In genomic region chr8:119356631-119357030, GRCm38 (mm10) we compare ENCODE assay signal across 8 mouse cellular contexts. TPM values are rescaled to one million over a fixed set of nuclear protein-coding genes. Genes with fewer than 3 reads are reported as not detected.
DNase-seq lines count a peak whose midpoint lies in the region; ATAC-seq and TF ChIP-seq lines count a peak whose summit lies in the region.
"Not testable (repeated sequence)": the region's sequence is repeated elsewhere in the genome, so short reads cannot be mapped to it uniquely, and the experiment has no call there.

No protein-coding gene starts in this region.

- peak; percentile 33; the same call in 1 of the 2 replicates for TF ChIP-seq CTCF in bone marrow macrophage, adult 2 months (IDR thresholded peaks at IDR 0.05; ENCODE audit: low read depth, low read length)
- peak; percentile 25; the same call in 1 of the 2 replicates for TF ChIP-seq CTCF in embryonic fibroblast, embryonic 13.5 days (IDR thresholded peaks at IDR 0.05; ENCODE audit: borderline replicate concordance, insufficient read depth, low read length)
- TF ChIP-seq CTCF in hindbrain, postnatal 0 days (IDR thresholded peaks at IDR 0.05; ENCODE audit: low read depth): peak; percentile 63

- not testable (repeated sequence) for H3K4me3 ChIP-seq in ES-E14 (ENCODE audit: insufficient read depth in 1 of 2, low read depth in 1 of 2, low read length in 2 of 2, poor library complexity in 1 of 2, severe bottlenecking in 1 of 2); bone marrow macrophage, adult 2 months (ENCODE audit: insufficient read depth, low read length); embryonic fibroblast, embryonic 13.5 days (ENCODE audit: insufficient read depth, low read length); hindbrain, postnatal 0 days (ENCODE audit: low read length)

- not testable (repeated sequence) for H3K27ac ChIP-seq in ES-E14 (ENCODE audit: insufficient read depth, low read depth, low read length, poor library complexity, severe bottlenecking); bone marrow macrophage, adult 2 months (ENCODE audit: insufficient read depth, low read depth, low read length); embryonic fibroblast, embryonic 13.5 days (ENCODE audit: insufficient read depth, low read length); hindbrain, postnatal 0 days

- H3K4me2 ChIP-seq in hindbrain, postnatal 0 days (ENCODE audit: low read depth, low read length): not testable (repeated sequence)

- peak; percentile 73 for DNase-seq in 416B (ENCODE audit: low read depth)
- peak; percentile 45 for DNase-seq in ES-E14 (ENCODE audit: low read depth, low spot score)
- not testable (repeated sequence) for DNase-seq in hindbrain, postnatal 0 days (ENCODE audit: low spot score)
- peak; percentile 38 for DNase-seq in liver
- peak; percentile 29 for DNase-seq in mesoderm, embryonic 11.5 days (ENCODE audit: low read depth, low spot score)
- peak; percentile 26 for DNase-seq in thymus, postnatal 0 days (ENCODE audit: low spot score)

- not testable (repeated sequence) for TF ChIP-seq POLR2A in bone marrow macrophage, adult 2 months (IDR thresholded peaks at IDR 0.05; ENCODE audit: borderline replicate concordance, low read depth, low read length); embryonic fibroblast, embryonic 13.5 days (IDR thresholded peaks at IDR 0.05; ENCODE audit: low read depth, low read length)

- H3K27me3 ChIP-seq in hindbrain, postnatal 0 days (ENCODE audit: insufficient read depth, low read length): not testable (repeated sequence)

- in situ Hi-C loops in ES-E14 (cut with MboI; ENCODE audit: low sequenced_read_pairs in 2 of 2, unreplicated experiment in 2 of 2): not testable (repeated sequence)

- WGBS in hindbrain, postnatal 0 days: 60% methylated on average over 5 of the region's 5 CpGs

- H3K9ac ChIP-seq in ES-E14 (ENCODE audit: insufficient read depth, low read depth, low read length, poor library complexity, severe bottlenecking); hindbrain, postnatal 0 days (replicated peaks; ENCODE audit: low read length): not testable (repeated sequence)

- ATAC-seq in hindbrain, postnatal 0 days: not testable (repeated sequence)

- not testable (repeated sequence) for H3K4me1 ChIP-seq in ES-E14 (ENCODE audit: control insufficient read depth in 2 of 2, insufficient read depth in 2 of 2, low read length in 2 of 2, poor library complexity in 1 of 2); embryonic fibroblast, embryonic 13.5 days (ENCODE audit: control insufficient read depth, insufficient read depth, low read length); hindbrain, postnatal 0 days (ENCODE audit: insufficient read depth, low read length)
- H3K4me1 ChIP-seq in bone marrow macrophage, adult 2 months (ENCODE audit: control insufficient read depth, insufficient read depth, low read length): peaks cover 20% of the 10 kb centered on the region

- H3K36me3 ChIP-seq in ES-E14 (ENCODE audit: control insufficient read depth, insufficient read depth, low read length, poor library complexity, severe bottlenecking); hindbrain, postnatal 0 days (ENCODE audit: insufficient read depth, low read length): not testable (repeated sequence)

- H3K9me3 ChIP-seq in ES-E14 (ENCODE audit: control insufficient read depth, insufficient read depth, low read depth, low read length); hindbrain, postnatal 0 days (ENCODE audit: low read length): not testable (repeated sequence)

RNA-seq across cellular contexts. Expression of gene Hsbp1, which starts 12.3 kb away (rescaled TPM):
- 94.5 and 98.9 TPM in 2 replicates for total RNA-seq in ES-E14 (2012; rRNA removed)
- 224 and 232 TPM in 2 replicates for polyA plus RNA-seq in bone marrow macrophage, adult 2 months (2012; ENCODE audit: insufficient read depth, insufficient read length, missing spikeins)
- 224 and 236 TPM in 2 replicates for polyA plus RNA-seq in embryonic fibroblast, embryonic 13.5 days (2011; ENCODE audit: insufficient read length, low read depth, missing spikeins)
- total RNA-seq in hindbrain, postnatal 0 days (2014; rRNA removed): 297 and 301 TPM in 2 replicates
- polyA plus RNA-seq in hindbrain, postnatal 0 days (2015; fragmentation: Nextera tagmentation; extraction: Ambion mirVana): 995 and 1,006 TPM in 2 replicates
- polyA plus RNA-seq in thymus, postnatal 0 days (2015; fragmentation: Nextera tagmentation; extraction: Ambion mirVana): 244 and 246 TPM in 2 replicates

RNA-seq across cellular contexts. Expression of gene Mlycd, which starts 38.0 kb away (rescaled TPM):
- 4.9 and 5.8 TPM in 2 replicates for total RNA-seq in ES-E14 (2012; rRNA removed)
- 14.2 and 14.3 TPM in 2 replicates for polyA plus RNA-seq in bone marrow macrophage, adult 2 months (2012; ENCODE audit: insufficient read depth, insufficient read length, missing spikeins)
- 5.6 and 7.1 TPM in 2 replicates for polyA plus RNA-seq in embryonic fibroblast, embryonic 13.5 days (2011; ENCODE audit: insufficient read length, low read depth, missing spikeins)
- total RNA-seq in hindbrain, postnatal 0 days (2014; rRNA removed): 36.6 and 37.2 TPM in 2 replicates
- polyA plus RNA-seq in hindbrain, postnatal 0 days (2015; fragmentation: Nextera tagmentation; extraction: Ambion mirVana): 20.0 TPM in 2 replicates
- polyA plus RNA-seq in thymus, postnatal 0 days (2015; fragmentation: Nextera tagmentation; extraction: Ambion mirVana): 11.6 and 13.4 TPM in 2 replicates
